Mouse (Mus musculus) T-cell, adult 2 months (primary cell): ENCODE results near the gene Tmem123.

Source experiments
- DNase-seq: peaks from one replicate; pipeline ENCODE4 v3.0.0; 2022; ENCODE audit warnings: low spot score

Tmem123 gene

GRCm38 (mm10) chr9:7829531-7830528 lies 66.0 kb downstream of the Tmem123 start:
- DNase-seq = peak; percentile 20

DNA sequence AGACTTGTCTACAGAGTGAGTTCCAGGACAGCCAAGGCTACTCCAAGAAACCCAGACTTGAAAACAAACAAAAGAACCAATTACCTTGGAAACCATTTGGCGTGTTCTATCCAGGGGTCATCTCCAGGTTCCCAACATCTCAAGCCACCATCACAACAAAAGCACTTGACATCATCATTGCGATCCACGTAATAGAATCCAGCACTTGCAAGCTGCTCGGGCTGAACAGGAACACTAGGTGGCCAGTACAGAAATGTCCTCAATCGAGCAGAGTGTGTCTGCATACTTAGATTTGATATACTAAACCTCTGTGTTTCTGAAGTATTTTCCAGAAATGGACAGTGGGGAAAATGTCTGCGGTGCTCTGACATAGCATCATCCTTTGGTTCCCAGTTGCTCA lies 69.6 kb downstream of the Tmem123 start:
- DNase-seq = no peak

DNA sequence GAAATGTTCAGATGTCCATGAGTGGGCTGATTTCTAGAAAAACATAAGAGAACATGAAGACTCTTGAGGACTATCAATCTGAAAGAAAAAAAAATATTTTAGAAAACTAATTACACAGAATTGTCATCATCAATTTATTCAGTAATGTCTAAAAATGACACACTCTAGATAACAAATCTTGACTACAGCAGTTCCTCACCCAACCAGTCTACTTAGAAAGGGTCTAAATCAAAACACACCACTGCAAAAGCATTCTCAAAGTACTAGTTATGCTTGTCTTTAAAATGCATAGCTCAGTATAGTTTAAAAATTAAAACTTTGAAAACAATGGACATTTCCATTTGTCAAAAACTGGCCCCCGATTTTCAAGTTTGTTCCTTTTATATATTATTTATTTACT lies 71.5 kb downstream of the Tmem123 start:
- no peak for DNase-seq

- DNase-seq = no peak
These were observed 72.5 kb downstream of the Tmem123 start for GRCm38 (mm10) chr9:7836331-7836730.

GRCm38 (mm10) chr9:7836905-7837805 lies 73.3 kb downstream of the Tmem123 start, which contains the start of gene Birc2:
Gene Birc2, minus strand, starts transcription at chr9:7837064.
- DNase-seq = peak; percentile 96

DNA sequence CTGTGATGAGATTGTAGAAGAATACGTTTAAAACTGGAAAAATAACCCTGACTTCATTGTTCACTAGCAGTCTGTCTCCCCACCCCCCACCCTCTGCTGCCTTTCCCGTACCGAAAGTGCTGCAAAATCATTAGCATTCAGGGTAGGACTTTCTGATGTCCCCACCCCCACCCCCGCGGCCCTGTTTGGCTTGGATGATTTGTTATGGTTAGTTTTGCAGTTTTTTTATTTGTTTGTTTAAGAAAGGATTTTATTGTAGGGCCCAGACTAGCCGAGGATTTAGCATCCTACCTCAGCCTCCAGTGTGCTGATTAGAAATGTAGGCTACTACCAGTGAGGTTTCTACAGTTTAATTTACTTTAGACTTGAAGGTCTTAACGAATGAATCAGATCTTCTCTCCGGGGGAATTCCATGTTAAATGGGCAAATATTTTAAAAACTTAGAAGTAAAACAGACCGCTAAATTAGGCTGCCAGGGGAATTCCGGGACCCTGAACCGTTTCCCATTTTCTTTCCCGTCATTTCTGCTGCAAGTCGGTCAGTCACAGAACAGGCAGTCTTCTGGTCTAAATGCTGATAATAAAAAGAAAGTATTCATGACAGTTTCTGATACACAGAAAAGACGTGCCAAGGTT lies 74.1 kb downstream of the Tmem123 start:
- DNase-seq = no peak

DNA sequence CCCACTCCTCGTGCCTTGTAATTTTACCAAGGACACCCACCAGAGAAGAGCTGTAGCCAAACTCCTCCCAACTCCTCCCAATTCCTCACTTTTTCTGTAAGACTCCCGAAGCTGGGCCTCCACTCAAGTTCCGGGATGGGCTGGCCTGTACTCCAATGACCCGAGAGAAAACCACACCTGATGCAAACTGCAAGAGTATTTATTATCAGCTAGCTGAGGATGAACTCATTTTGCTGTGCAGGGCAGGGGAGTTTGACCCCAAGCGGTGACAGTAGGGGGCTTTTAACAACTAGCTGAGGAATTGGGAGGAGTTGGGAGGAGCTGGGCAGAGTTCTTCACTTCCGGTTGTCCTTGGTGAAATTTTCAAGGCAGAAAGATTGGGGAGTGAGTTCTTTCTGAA lies 77.4 kb downstream of the Tmem123 start:
- no peak for DNase-seq
